Mouse (Mus musculus): ENCODE data around the gene Hax1. TPM values are rescaled to one million over a fixed set of nuclear protein-coding genes. Genes with fewer than 3 reads are reported as not detected.

Hax1 gene
- total RNA-seq, 1 experiment: 222 TPM

DNA sequence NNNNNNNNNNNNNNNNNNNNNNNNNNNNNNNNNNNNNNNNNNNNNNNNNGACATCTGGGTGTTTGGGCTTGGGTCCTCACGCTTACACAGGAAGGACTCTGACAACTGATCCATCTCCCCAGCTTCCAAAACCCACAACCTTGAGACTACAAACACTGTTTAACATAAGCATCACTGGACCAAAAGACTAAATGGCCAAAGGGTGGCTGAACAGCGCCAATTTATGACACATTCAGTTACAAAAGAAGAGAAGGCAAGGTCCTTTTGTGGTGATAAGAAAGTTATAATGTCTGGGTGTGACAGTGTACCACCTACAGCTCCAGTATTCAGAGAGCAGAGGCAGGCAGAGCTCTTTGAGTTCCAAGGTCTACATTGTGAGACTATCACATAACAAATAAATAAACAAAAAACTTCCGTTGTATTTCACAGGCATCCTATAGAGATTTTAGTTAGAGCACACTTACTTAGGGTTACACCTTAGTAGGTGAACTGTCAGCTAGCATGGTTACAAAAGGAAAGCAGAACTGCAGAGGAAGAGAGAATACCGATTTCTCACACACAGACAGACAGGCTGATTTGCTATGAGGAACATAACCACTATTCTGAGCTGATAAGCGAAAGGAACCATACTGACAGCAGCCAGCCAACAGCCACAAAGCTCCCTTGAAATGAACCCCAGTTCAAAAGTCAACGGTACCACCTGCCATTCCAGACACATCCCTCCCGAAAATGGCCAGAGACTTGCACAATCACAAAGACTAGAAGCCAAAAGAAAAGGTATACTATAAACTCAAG, 42.2 kb downstream of the Hax1 start:
- no peak for DNase-seq (ENCODE audit: low read depth, low spot score)
- Histone ChIP-seq H3K9ac (ENCODE audit: insufficient read depth, low read depth, low read length, poor library complexity, severe bottlenecking) (no peak overlapping the region), H3K4me3 (ENCODE audit: insufficient read depth in 1 of 2, low read depth in 1 of 2, low read length in 2 of 2, poor library complexity in 1 of 2, severe bottlenecking in 1 of 2) (no peak overlapping the region), H3K9me3 (ENCODE audit: control insufficient read depth, insufficient read depth, low read depth, low read length) (no peaks in the 10 kb centered on the region), H3K4me1 (ENCODE audit: control insufficient read depth in 2 of 2, insufficient read depth in 2 of 2, low read length in 2 of 2, poor library complexity in 1 of 2) (peaks cover 0 to 18% of the 10 kb centered on the region in 2 experiments; a peak in 1 of 4 replicates), H3K27ac (ENCODE audit: insufficient read depth, low read depth, low read length, poor library complexity, severe bottlenecking) (no peak overlapping the region), H3K36me3 (ENCODE audit: control insufficient read depth, insufficient read depth, low read length, poor library complexity, severe bottlenecking) (peaks cover 22% of the 10 kb centered on the region)
- no peak for TF ChIP-seq ZNF384 (IDR thresholded peaks at IDR 0.05; ENCODE audit: low read depth, low read length)
- no peak for TF ChIP-seq MAFK (IDR thresholded peaks at IDR 0.05; ENCODE audit: insufficient read depth, low read depth, low read length)
- no peak for TF ChIP-seq CHD2 (IDR thresholded peaks at IDR 0.05; ENCODE audit: low read depth, low read length)
- no peak for TF ChIP-seq ZC3H11A (IDR thresholded peaks at IDR 0.05; ENCODE audit: borderline replicate concordance, low read depth, low read length)
- TF ChIP-seq HCFC1 (IDR thresholded peaks at IDR 0.05; ENCODE audit: borderline replicate concordance, insufficient read depth, low read length): no peak
- in situ Hi-C loops (cut with MboI; ENCODE audit: low sequenced_read_pairs in 2 of 2, unreplicated experiment in 2 of 2): no loop called here

DNA sequence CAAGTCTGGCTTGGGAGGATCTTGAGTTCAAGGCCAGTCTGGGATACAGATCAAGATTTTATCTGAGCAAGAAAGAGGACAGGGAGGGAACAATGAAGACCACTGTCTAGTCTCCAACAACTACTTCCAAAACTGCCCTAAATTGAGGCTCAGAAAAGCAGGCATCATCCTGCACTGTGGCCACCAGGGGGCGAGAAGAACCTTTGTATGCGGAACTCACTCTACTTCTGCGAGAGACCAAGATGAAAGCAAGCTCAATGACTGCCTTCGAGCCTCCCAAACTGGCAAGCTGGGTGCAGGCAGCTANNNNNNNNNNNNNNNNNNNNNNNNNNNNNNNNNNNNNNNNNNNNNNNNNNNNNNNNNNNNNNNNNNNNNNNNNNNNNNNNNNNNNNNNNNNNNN, 45.2 kb downstream of the Hax1 start:
- Histone ChIP-seq H3K4me1 (ENCODE audit: control insufficient read depth in 2 of 2, insufficient read depth in 2 of 2, low read length in 2 of 2, poor library complexity in 1 of 2) (peaks cover 0 to 8% of the 10 kb centered on the region in 2 experiments; a peak in 1 of 4 replicates), H3K4me3 (ENCODE audit: insufficient read depth in 1 of 2, low read depth in 1 of 2, low read length in 2 of 2, poor library complexity in 1 of 2, severe bottlenecking in 1 of 2) (no peak overlapping the region), H3K36me3 (ENCODE audit: control insufficient read depth, insufficient read depth, low read length, poor library complexity, severe bottlenecking) (peaks cover 40% of the 10 kb centered on the region), H3K27ac (ENCODE audit: insufficient read depth, low read depth, low read length, poor library complexity, severe bottlenecking) (no peak overlapping the region), H3K9ac (ENCODE audit: insufficient read depth, low read depth, low read length, poor library complexity, severe bottlenecking) (no peak overlapping the region), H3K9me3 (ENCODE audit: control insufficient read depth, insufficient read depth, low read depth, low read length) (no peaks in the 10 kb centered on the region)
- DNase-seq (ENCODE audit: low read depth, low spot score): peak; percentile 63
- in situ Hi-C loops (cut with MboI; ENCODE audit: low sequenced_read_pairs in 2 of 2, unreplicated experiment in 2 of 2): no loop called here
- no peak for TF ChIP-seq MAFK (IDR thresholded peaks at IDR 0.05; ENCODE audit: insufficient read depth, low read depth, low read length)
- TF ChIP-seq CHD2 (IDR thresholded peaks at IDR 0.05; ENCODE audit: low read depth, low read length): no peak
- TF ChIP-seq ZC3H11A (IDR thresholded peaks at IDR 0.05; ENCODE audit: borderline replicate concordance, low read depth, low read length): no peak
- 0 out of 2 replicates have a peak, but pooled peaks have one; percentile 30 for TF ChIP-seq HCFC1 (IDR thresholded peaks at IDR 0.05; ENCODE audit: borderline replicate concordance, insufficient read depth, low read length)

DNA sequence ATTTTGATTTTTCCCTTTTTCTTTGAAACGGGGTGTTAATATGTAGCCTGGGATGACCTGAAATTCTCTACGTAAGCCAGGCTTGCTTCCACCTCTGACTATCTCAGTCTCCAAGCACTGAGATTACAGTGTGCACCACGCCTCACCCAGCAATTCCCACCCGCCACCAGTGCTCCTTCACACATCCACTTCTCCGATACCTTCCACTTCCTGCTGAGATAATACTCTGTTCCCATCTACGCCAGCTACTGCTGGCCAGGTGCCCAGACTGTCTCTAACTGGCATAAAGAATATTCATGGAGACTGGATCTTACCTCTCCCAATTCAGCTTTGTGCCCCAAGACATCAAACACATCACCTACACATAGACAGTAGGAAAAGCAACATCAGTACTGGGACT, 49.9 kb downstream of the Hax1 start:
- H3K9me3 ChIP-seq (ENCODE audit: control insufficient read depth, insufficient read depth, low read depth, low read length): no peaks in the 10 kb centered on the region
- TF ChIP-seq ZNF384 (IDR thresholded peaks at IDR 0.05; ENCODE audit: low read depth, low read length) (no peak), CHD2 (IDR thresholded peaks at IDR 0.05; ENCODE audit: low read depth, low read length) (no peak), ZC3H11A (IDR thresholded peaks at IDR 0.05; ENCODE audit: borderline replicate concordance, low read depth, low read length) (no peak), HCFC1 (IDR thresholded peaks at IDR 0.05; ENCODE audit: borderline replicate concordance, insufficient read depth, low read length) (no peak), MAFK (IDR thresholded peaks at IDR 0.05; ENCODE audit: insufficient read depth, low read depth, low read length) (no peak)
- no peak overlapping the region for H3K27ac ChIP-seq (ENCODE audit: insufficient read depth, low read depth, low read length, poor library complexity, severe bottlenecking)
- no peaks in the 10 kb centered on the region for H3K4me1 ChIP-seq (ENCODE audit: control insufficient read depth in 2 of 2, insufficient read depth in 2 of 2, low read length in 2 of 2, poor library complexity in 1 of 2)
- no peak overlapping the region for H3K4me3 ChIP-seq (ENCODE audit: insufficient read depth in 1 of 2, low read depth in 1 of 2, low read length in 2 of 2, poor library complexity in 1 of 2, severe bottlenecking in 1 of 2)
- peaks cover 63% of the 10 kb centered on the region for H3K36me3 ChIP-seq (ENCODE audit: control insufficient read depth, insufficient read depth, low read length, poor library complexity, severe bottlenecking)
- DNase-seq (ENCODE audit: low read depth, low spot score): no peak
- in situ Hi-C loops (cut with MboI; ENCODE audit: low sequenced_read_pairs in 2 of 2, unreplicated experiment in 2 of 2): no loop called here
- H3K9ac ChIP-seq (ENCODE audit: insufficient read depth, low read depth, low read length, poor library complexity, severe bottlenecking): no peak overlapping the region

DNA sequence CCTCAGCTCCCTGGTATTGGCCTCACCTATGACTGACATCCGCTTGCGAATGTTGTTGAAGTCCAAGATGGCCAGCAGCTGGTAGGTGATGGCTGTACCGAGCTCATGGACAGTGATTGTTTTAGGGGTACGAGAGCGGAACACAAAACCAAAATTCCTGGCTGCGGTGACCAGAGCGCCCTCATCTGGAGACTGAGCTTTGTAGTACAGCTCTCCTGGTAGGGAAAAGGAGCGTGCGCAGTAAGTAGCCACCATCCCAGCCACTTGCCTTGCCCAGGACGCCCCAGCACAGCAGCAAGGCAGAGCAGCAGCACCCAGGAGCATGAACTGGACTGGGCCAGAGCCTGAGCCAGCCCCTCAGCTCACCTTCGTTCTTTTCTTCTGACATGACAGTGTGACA, 50.6 kb downstream of the Hax1 start:
- H3K4me3 ChIP-seq (ENCODE audit: insufficient read depth in 1 of 2, low read depth in 1 of 2, low read length in 2 of 2, poor library complexity in 1 of 2, severe bottlenecking in 1 of 2): no peak overlapping the region
- H3K4me1 ChIP-seq (ENCODE audit: control insufficient read depth in 2 of 2, insufficient read depth in 2 of 2, low read length in 2 of 2, poor library complexity in 1 of 2): no peaks in the 10 kb centered on the region
- TF ChIP-seq MAFK (IDR thresholded peaks at IDR 0.05; ENCODE audit: insufficient read depth, low read depth, low read length): no peak
- no peak for TF ChIP-seq ZNF384 (IDR thresholded peaks at IDR 0.05; ENCODE audit: low read depth, low read length)
- no peak for TF ChIP-seq CHD2 (IDR thresholded peaks at IDR 0.05; ENCODE audit: low read depth, low read length)
- TF ChIP-seq HCFC1 (IDR thresholded peaks at IDR 0.05; ENCODE audit: borderline replicate concordance, insufficient read depth, low read length): no peak
- TF ChIP-seq ZC3H11A (IDR thresholded peaks at IDR 0.05; ENCODE audit: borderline replicate concordance, low read depth, low read length): no peak
- DNase-seq (ENCODE audit: low read depth, low spot score): no peak
- H3K36me3 ChIP-seq (ENCODE audit: control insufficient read depth, insufficient read depth, low read length, poor library complexity, severe bottlenecking): peaks cover 70% of the 10 kb centered on the region
- in situ Hi-C loops (cut with MboI; ENCODE audit: low sequenced_read_pairs in 2 of 2, unreplicated experiment in 2 of 2): no loop called here
- no peak overlapping the region for H3K9ac ChIP-seq (ENCODE audit: insufficient read depth, low read depth, low read length, poor library complexity, severe bottlenecking)
- no peak overlapping the region; the same call in 1 of the 2 replicates for H3K27ac ChIP-seq (ENCODE audit: insufficient read depth, low read depth, low read length, poor library complexity, severe bottlenecking)
- no peaks in the 10 kb centered on the region for H3K9me3 ChIP-seq (ENCODE audit: control insufficient read depth, insufficient read depth, low read depth, low read length)

Other genes starting within 250 kb of the Hax1 start
- 0.67 and 2.1 TPM in 2 replicates for gene Chrnb2, start 234.1 kb downstream of the Hax1 start, total RNA-seq (2012; rRNA removed)
- gene Ube2q1, start 225.2 kb downstream of the Hax1 start, total RNA-seq (2012; rRNA removed): 45.2 and 47.6 TPM in 2 replicates
- gene She, start 167.4 kb downstream of the Hax1 start, total RNA-seq (2012; rRNA removed): 2.0 and 2.6 TPM in 2 replicates
- 1.0 and 1.8 TPM in 2 replicates for gene Il6ra, start 85.6 kb downstream of the Hax1 start, total RNA-seq (2012; rRNA removed)
- 41.6 and 51.4 TPM in 2 replicates for gene Atp8b2, start 35.3 kb downstream of the Hax1 start, total RNA-seq (2012; rRNA removed)
- gene 4933434E20Rik, start 52.9 kb upstream of the Hax1 start, total RNA-seq (2012; rRNA removed): 69.2 and 73.7 TPM in 2 replicates
- gene Ubap2l, start 53.8 kb upstream of the Hax1 start, total RNA-seq (2012; rRNA removed): 85.4 and 109 TPM in 2 replicates
- 241 and 287 TPM in 2 replicates for gene Tpm3, start 73.9 kb upstream of the Hax1 start, total RNA-seq (2012; rRNA removed)
- gene Nup210l, start 105.4 kb upstream of the Hax1 start, total RNA-seq (2012; rRNA removed): 0.80 and 0.85 TPM in 2 replicates
- gene Rps27, start 214.9 kb upstream of the Hax1 start, total RNA-seq (2012; rRNA removed): 3,820 and 4,467 TPM in 2 replicates
- gene Rab13, start 214.9 kb upstream of the Hax1 start, total RNA-seq (2012; rRNA removed): 9.6 and 13.2 TPM in 2 replicates
- gene Jtb, start 232.8 kb upstream of the Hax1 start, total RNA-seq (2012; rRNA removed): 61.9 and 64.0 TPM in 2 replicates
- gene Creb3l4, start 244.7 kb upstream of the Hax1 start, total RNA-seq (2012; rRNA removed): 2.3 and 4.8 TPM in 2 replicates
- 88.4 and 115 TPM in 2 replicates for gene Slc39a1, start 249.4 kb upstream of the Hax1 start, total RNA-seq (2012; rRNA removed)

Data from ES-E14 (cell line).